19 mouse cellular contexts compared by ENCODE assay signal in genomic region chr2:42055337-42055736, GRCm38 (mm10).
A peak's percentile ranks its signal among the peaks of the same experiment; 100 is the strongest.
DNase-seq lines count a peak whose midpoint lies in the region; ATAC-seq and TF ChIP-seq lines count a peak whose summit lies in the region.
"Had no signal": no experiment of that assay in that cellular context is flagged by ENCODE, and none has a peak within 500 bp of the region (broad histone marks: within the 10 kb centered on the region; RNA-seq: fewer than 3 reads in every experiment).

No protein-coding gene starts in this region.

- 60% methylated on average over 1 of the region's 1 CpGs for WGBS in heart, postnatal 0 days
- WGBS in liver, adult 2 months = 19% methylated on average over 1 of the region's 1 CpGs

- H3K9ac ChIP-seq in heart, postnatal 0 days (replicated peaks; ENCODE audit: low read depth, low read length) = no peak overlapping the region
- H3K9ac ChIP-seq in liver, adult 2 months (ENCODE audit: low read depth, low read length) = no peak overlapping the region
- H3K9ac ChIP-seq: embryonic facial prominence, embryonic 12.5 days had no signal

- no peaks in the 10 kb centered on the region for H3K79me2 ChIP-seq in liver, adult 2 months (ENCODE audit: control insufficient read depth, insufficient read depth, low read length)

- TF ChIP-seq EP300 in heart, postnatal 0 days (IDR thresholded peaks at IDR 0.05; ENCODE audit: low read depth) = no peak

- no peaks in the 10 kb centered on the region for H3K36me3 ChIP-seq in heart, postnatal 0 days (replicated peaks; ENCODE audit: control insufficient read depth, insufficient read depth, low read length)
- no peaks in the 10 kb centered on the region for H3K36me3 ChIP-seq in liver, adult 2 months (ENCODE audit: control insufficient read depth, insufficient read depth, low read length)
- H3K36me3 ChIP-seq: embryonic facial prominence, embryonic 12.5 days; G1E; hindbrain, embryonic 10.5 days had no signal

- peak; percentile 25; the same call in 1 of the 2 replicates for TF ChIP-seq CTCF in heart, postnatal 0 days (IDR thresholded peaks at IDR 0.05; ENCODE audit: low read depth)
- TF ChIP-seq CTCF in liver, adult 2 months (IDR thresholded peaks at IDR 0.05; ENCODE audit: low read depth, low read length) = 0 out of 2 replicates have a peak, but pooled peaks have one; percentile 20

- DNase-seq in cerebellum, adult 9-10 months = peak; percentile 26
- no peak for DNase-seq in cerebellum, adult 11 months
- no peak for DNase-seq in heart, postnatal 0 days (ENCODE audit: low spot score)
- no peak for DNase-seq in heart, adult 9 months (ENCODE audit: low spot score in 2 of 2)
- peak; percentile 36 for DNase-seq in liver, adult 2 months (ENCODE audit: extremely low read depth, low read depth, low spot score)
- DNase-seq in liver = no peak
- peak; percentile 6 for DNase-seq in retina, embryonic 14.5 days (ENCODE audit: low spot score)
- DNase-seq in urinary bladder, postnatal 10 days (ENCODE audit: low spot score) = no peak
- DNase-seq: adrenal gland, postnatal 14 days; cerebellum, adult 2 months; heart, adult 18-20 months; kidney, adult 9 months; lung, adult 18-20 months; lung, postnatal 36 days; right cerebral cortex, adult 18-20 months had no signal

- H3K27ac ChIP-seq in heart, postnatal 0 days (ENCODE audit: low read depth) = no peak overlapping the region
- no peak overlapping the region for H3K27ac ChIP-seq in liver, adult 2 months (replicated peaks; ENCODE audit: insufficient read depth, low read depth, low read length)
- H3K27ac ChIP-seq: embryonic facial prominence, embryonic 12.5 days; hindbrain, embryonic 10.5 days had no signal

- H3K4me2 ChIP-seq in heart, postnatal 0 days (ENCODE audit: low read depth, low read length) = no peak overlapping the region
- H3K4me2 ChIP-seq: embryonic facial prominence, embryonic 12.5 days; liver, embryonic 11.5 days had no signal

- no peak for TF ChIP-seq POLR2A in liver, adult 2 months (IDR thresholded peaks at IDR 0.05; ENCODE audit: extremely low read depth, insufficient read depth, low read length)

- ATAC-seq in heart, postnatal 0 days (ENCODE audit: insufficient read depth, low read depth) = no peak

- no peaks in the 10 kb centered on the region for H3K4me1 ChIP-seq in heart, postnatal 0 days (ENCODE audit: control insufficient read depth, insufficient read depth)
- H3K4me1 ChIP-seq in liver, adult 2 months (ENCODE audit: control insufficient read depth, insufficient read depth, low read length) = peaks cover 2% of the 10 kb centered on the region; the same call in 1 of the 2 replicates
- H3K4me1 ChIP-seq: embryonic facial prominence, embryonic 12.5 days; hindbrain, embryonic 10.5 days had no signal

- H3K9me3 ChIP-seq in heart, postnatal 0 days (replicated peaks; ENCODE audit: control insufficient read depth, low read length) = no peaks in the 10 kb centered on the region
- H3K9me3 ChIP-seq: embryonic facial prominence, embryonic 12.5 days; G1E; hindbrain, embryonic 10.5 days had no signal

- no peaks in the 10 kb centered on the region for H3K27me3 ChIP-seq in heart, postnatal 0 days (ENCODE audit: control insufficient read depth, insufficient read depth, low read length)
- H3K27me3 ChIP-seq in liver, adult 2 months (ENCODE audit: control insufficient read depth, insufficient read depth, low read length) = no peaks in the 10 kb centered on the region
- H3K27me3 ChIP-seq: embryonic facial prominence, embryonic 12.5 days had no signal

- no peak overlapping the region for H3K4me3 ChIP-seq in heart, postnatal 0 days (ENCODE audit: low read depth, low read length)
- H3K4me3 ChIP-seq in liver, adult 2 months (ENCODE audit: insufficient read depth, low read depth, low read length) = no peak overlapping the region
- H3K4me3 ChIP-seq: embryonic facial prominence, embryonic 12.5 days; hindbrain, embryonic 10.5 days had no signal

Comparison
In these comparisons a context has a peak if more than half of its experiments do, and no peak if none do; other contexts are left out.
1. DNase-seq: peak in cerebellum, adult 9-10 months (single experiment), liver, adult 2 months (single experiment) and retina, embryonic 14.5 days (single experiment); none in cerebellum, adult 11 months (single experiment), heart, postnatal 0 days (single experiment), heart, adult 9 months (0 of 2), liver (single experiment) and urinary bladder, postnatal 10 days (single experiment).